Mouse (Mus musculus) MEL (cell line): ENCODE measurements around the gene Scaper.

Experiments
- BHLHE40 ChIP-seq: IDR thresholded peaks from 2 replicates; pipeline ENCODE4 v1.6.1; 2012; ENCODE audit warnings: low read depth, mild to moderate bottlenecking, inconsistent platforms, low read length, improper control_type of control experiment, borderline replicate concordance
- CHD2 ChIP-seq: IDR thresholded peaks from 2 replicates; pipeline ENCODE4 v1.6.1; 2011; ENCODE audit warnings: low read length, improper control_type of control experiment

DNA sequence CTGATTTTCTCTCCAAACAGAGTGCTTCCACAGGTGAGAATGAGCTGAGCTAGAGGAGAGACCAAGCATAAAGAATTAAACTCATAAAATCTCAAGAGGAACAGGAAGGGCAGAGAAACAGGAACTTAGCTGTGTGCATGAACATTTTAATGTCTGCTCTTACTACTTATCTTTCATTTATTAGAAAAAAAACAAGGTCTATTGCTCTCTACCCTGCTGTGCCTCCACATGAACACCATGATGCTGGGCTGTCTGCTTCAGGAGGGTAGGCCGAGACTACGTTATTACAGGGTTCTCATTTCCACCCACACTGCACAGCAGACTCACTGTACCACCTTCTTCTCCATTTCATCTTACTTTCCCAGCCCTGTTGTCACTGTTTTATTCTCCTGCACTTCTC lies 291.5 kb downstream of the Scaper start:
- TF ChIP-seq BHLHE40 (no peak), CHD2 (no peak)
